Mouse (Mus musculus): ENCODE data around the gene Aff3. TPM values are rescaled to one million over a fixed set of nuclear protein-coding genes. Genes with fewer than 3 reads are reported as not detected.

The Aff3 gene
- 9.6 and 13.1 TPM in 2 replicates for polyA plus RNA-seq (2015; fragmentation: Nextera tagmentation; extraction: Ambion mirVana)

DNA sequence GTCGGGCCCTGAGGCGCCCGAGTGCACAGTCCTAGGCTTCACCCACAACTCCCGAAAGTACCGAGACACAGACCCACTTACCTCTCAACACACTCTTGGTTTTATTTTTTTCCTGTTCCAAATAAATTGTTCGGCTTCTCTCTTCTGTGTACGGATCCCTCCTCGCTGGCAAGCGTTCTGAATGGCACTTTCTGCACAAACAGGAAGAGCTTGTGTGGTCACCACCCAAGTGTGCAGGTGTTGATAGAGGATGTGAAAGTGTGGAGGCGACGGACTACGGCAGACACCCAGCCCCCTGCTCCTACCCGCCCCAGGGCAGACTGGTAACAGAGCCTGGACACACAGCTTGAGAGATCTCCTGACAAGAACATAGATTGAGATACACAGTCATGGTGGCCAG, at the start of gene Aff3:
Gene Aff3 (minus strand): TSS at position 179 of the 400 bp plus-strand sequence.
- Histone ChIP-seq H3K4me2 (ENCODE audit: low read length) (no peak within 1 kb of the TSS), H3K9me3 (replicated peaks; ENCODE audit: control insufficient read depth, low read length, poor library complexity, severe bottlenecking) (no peaks in the 10 kb centered on the region), H3K4me3 (ENCODE audit: low read depth, low read length) (no peak within 1 kb of the TSS), H3K4me1 (ENCODE audit: control insufficient read depth, insufficient read depth, low read length) (no peaks in the 10 kb centered on the region), H3K36me3 (ENCODE audit: control insufficient read depth, insufficient read depth, low read length) (no peaks in the 10 kb centered on the region), H3K9ac (ENCODE audit: low read depth, low read length) (no peak within 1 kb of the TSS), H3K27me3 (ENCODE audit: control insufficient read depth, insufficient read depth, low read depth, low read length) (no peaks in the 10 kb centered on the region), H3K27ac (ENCODE audit: low read length) (no peak within 1 kb of the TSS)
- 91% methylated on average over 13 of the region's 13 CpGs for WGBS
- ATAC-seq = no peak

DNA sequence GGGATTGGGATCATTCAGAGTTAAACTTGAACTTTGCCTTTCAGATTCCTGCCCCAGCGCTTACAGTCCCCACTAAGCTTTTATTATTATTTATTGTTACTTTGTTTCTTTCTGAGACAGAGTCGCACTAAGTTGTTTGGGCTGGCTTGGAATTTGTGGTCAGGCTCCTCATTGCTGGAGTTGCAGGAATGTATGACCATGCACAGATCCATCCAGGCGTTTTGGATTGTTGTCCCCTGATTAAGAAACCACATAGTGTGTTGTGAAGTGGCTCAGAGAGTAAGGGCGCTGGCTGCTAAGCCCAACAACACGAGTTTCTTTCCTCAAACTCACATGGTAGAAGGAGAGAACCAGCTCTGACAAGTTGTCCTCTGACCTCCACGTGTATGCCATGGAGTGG, 35.9 kb upstream of the Aff3 start:
- Histone ChIP-seq H3K4me3 (ENCODE audit: low read depth, low read length) (no peak overlapping the region), H3K9ac (ENCODE audit: low read depth, low read length) (no peak overlapping the region), H3K36me3 (ENCODE audit: control insufficient read depth, insufficient read depth, low read length) (no peaks in the 10 kb centered on the region), H3K4me2 (ENCODE audit: low read length) (no peak overlapping the region), H3K4me1 (ENCODE audit: control insufficient read depth, insufficient read depth, low read length) (no peaks in the 10 kb centered on the region), H3K27me3 (ENCODE audit: control insufficient read depth, insufficient read depth, low read depth, low read length) (no peaks in the 10 kb centered on the region), H3K27ac (ENCODE audit: low read length) (no peak overlapping the region), H3K9me3 (replicated peaks; ENCODE audit: control insufficient read depth, low read length, poor library complexity, severe bottlenecking) (no peaks in the 10 kb centered on the region)
- ATAC-seq = no peak
- whole genome bisulfite sequencing = 68% methylated on average over 6 of the region's 6 CpGs

GRCm38 (mm10) chr1:38699244-38699643, 34.5 kb upstream of the Aff3 start:
- H3K27me3 ChIP-seq (ENCODE audit: control insufficient read depth, insufficient read depth, low read depth, low read length) = no peaks in the 10 kb centered on the region
- no peak overlapping the region for H3K4me3 ChIP-seq (ENCODE audit: low read depth, low read length)
- H3K9ac ChIP-seq (ENCODE audit: low read depth, low read length) = no peak overlapping the region
- H3K9me3 ChIP-seq (replicated peaks; ENCODE audit: control insufficient read depth, low read length, poor library complexity, severe bottlenecking) = no peaks in the 10 kb centered on the region
- ATAC-seq = no peak
- no peaks in the 10 kb centered on the region for H3K36me3 ChIP-seq (ENCODE audit: control insufficient read depth, insufficient read depth, low read length)
- H3K27ac ChIP-seq (ENCODE audit: low read length) = no peak overlapping the region
- H3K4me1 ChIP-seq (ENCODE audit: control insufficient read depth, insufficient read depth, low read length) = no peaks in the 10 kb centered on the region
- H3K4me2 ChIP-seq (ENCODE audit: low read length) = no peak overlapping the region
- WGBS = 94% methylated on average over 10 of the region's 10 CpGs

DNA sequence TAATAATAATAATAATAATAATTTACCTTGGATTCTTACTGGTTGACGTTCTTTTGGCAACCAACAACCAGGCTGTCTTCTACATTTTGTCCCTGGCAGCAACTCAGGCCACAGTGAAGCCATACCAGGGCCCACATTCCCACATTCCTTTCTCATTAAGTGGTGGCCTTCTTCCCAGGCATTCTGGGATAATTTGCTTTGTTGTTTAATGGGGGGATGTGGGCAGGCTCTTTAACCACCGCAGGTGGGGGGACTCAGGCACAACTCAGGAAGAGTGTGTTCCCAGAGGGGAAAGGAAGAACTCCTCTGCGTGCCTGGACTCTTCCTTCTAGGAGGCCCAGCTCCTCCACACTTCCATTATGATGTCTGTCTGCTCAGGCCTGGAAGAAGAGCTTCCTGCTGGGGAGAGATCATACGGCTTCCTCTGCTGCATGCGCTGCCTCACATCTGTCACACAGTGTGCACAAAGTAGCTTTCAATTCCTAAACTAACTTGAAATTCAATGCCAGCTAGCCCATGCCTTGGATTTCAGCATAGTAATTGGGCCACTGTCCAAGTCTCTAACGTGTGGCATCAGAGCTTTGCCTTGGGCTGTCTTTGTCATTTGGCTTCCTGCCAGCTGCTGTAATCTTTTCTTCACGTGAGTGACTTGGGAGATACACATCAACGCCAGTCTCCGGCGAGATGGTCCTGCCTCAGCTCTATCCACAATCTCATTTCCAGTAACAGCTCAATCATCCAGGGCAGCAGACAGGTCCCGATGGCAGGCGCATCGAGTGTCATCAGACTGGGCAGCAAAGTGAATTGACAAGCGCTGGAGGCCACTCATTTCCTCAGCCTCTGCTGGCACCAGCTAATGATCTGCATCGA, 31.3 kb upstream of the Aff3 start:
- no peaks in the 10 kb centered on the region for H3K27me3 ChIP-seq (ENCODE audit: control insufficient read depth, insufficient read depth, low read depth, low read length)
- 46% methylated on average over 15 of the region's 15 CpGs for WGBS
- no peaks in the 10 kb centered on the region for H3K36me3 ChIP-seq (ENCODE audit: control insufficient read depth, insufficient read depth, low read length)
- H3K9ac ChIP-seq (ENCODE audit: low read depth, low read length) = no peak overlapping the region
- no peak overlapping the region for H3K4me3 ChIP-seq (ENCODE audit: low read depth, low read length)
- peak; percentile 80 for ATAC-seq
- no peak overlapping the region for H3K4me2 ChIP-seq (ENCODE audit: low read length)
- no peaks in the 10 kb centered on the region for H3K4me1 ChIP-seq (ENCODE audit: control insufficient read depth, insufficient read depth, low read length)
- H3K27ac ChIP-seq (ENCODE audit: low read length) = 0 out of 2 replicates have a peak overlapping the region, but pooled peaks have one; percentile 24
- no peaks in the 10 kb centered on the region for H3K9me3 ChIP-seq (replicated peaks; ENCODE audit: control insufficient read depth, low read length, poor library complexity, severe bottlenecking)

DNA sequence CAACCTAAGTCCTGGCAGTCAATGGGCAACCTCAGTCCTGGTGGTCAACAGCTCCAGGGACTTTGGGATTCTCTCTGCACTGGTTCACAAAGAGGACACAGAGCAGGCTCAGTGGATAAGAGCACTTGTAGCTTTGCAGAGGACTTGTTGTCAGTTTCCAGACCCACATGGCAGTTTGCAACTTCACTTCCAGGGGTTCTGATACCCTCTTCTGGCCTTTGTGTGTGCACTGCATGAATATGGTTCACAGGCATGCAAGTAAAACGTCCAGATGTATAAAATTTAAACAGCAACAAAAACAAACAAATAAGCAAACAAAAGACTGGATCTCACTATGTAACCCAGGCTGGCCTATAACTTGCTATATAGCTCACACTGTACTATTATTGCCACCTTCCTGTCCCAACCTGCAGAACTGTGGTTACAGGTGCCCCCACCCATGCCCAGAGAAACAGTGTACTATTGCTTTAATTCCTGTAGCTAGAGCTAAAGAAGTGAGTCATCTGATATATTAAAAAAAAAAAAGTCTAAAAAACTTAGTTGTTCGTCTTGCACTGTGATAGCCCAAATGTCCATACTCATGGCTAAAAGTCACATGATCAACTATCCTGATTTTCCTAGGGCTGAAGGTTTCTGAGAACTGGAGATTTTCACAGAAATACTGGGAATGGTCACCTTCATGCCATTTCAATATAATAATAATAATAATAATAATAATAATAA, 30.5 kb upstream of the Aff3 start:
- Histone ChIP-seq H3K9ac (ENCODE audit: low read depth, low read length) (no peak overlapping the region), H3K27ac (ENCODE audit: low read length) (no peak overlapping the region), H3K36me3 (ENCODE audit: control insufficient read depth, insufficient read depth, low read length) (no peaks in the 10 kb centered on the region), H3K4me1 (ENCODE audit: control insufficient read depth, insufficient read depth, low read length) (no peaks in the 10 kb centered on the region), H3K4me2 (ENCODE audit: low read length) (no peak overlapping the region), H3K4me3 (ENCODE audit: low read depth, low read length) (no peak overlapping the region), H3K9me3 (replicated peaks; ENCODE audit: control insufficient read depth, low read length, poor library complexity, severe bottlenecking) (no peaks in the 10 kb centered on the region), H3K27me3 (ENCODE audit: control insufficient read depth, insufficient read depth, low read depth, low read length) (no peaks in the 10 kb centered on the region)
- no peak for ATAC-seq
- WGBS = 83% methylated on average over 2 of the region's 2 CpGs

- Histone ChIP-seq H3K9ac (ENCODE audit: low read depth, low read length) (no peak overlapping the region), H3K4me2 (ENCODE audit: low read length) (no peak overlapping the region), H3K4me3 (ENCODE audit: low read depth, low read length) (no peak overlapping the region), H3K36me3 (ENCODE audit: control insufficient read depth, insufficient read depth, low read length) (no peaks in the 10 kb centered on the region), H3K9me3 (replicated peaks; ENCODE audit: control insufficient read depth, low read length, poor library complexity, severe bottlenecking) (no peaks in the 10 kb centered on the region), H3K27ac (ENCODE audit: low read length) (no peak overlapping the region), H3K27me3 (ENCODE audit: control insufficient read depth, insufficient read depth, low read depth, low read length) (no peaks in the 10 kb centered on the region), H3K4me1 (ENCODE audit: control insufficient read depth, insufficient read depth, low read length) (no peaks in the 10 kb centered on the region)
- WGBS = 70% methylated on average over 5 of the region's 5 CpGs
- ATAC-seq = no peak
Measured at GRCm38 (mm10) chr1:38694142-38694541, 29.4 kb upstream of the Aff3 start.

- H3K4me2 ChIP-seq (ENCODE audit: low read length) = no peak overlapping the region
- no peaks in the 10 kb centered on the region for H3K27me3 ChIP-seq (ENCODE audit: control insufficient read depth, insufficient read depth, low read depth, low read length)
- ATAC-seq = no peak
- no peak overlapping the region for H3K9ac ChIP-seq (ENCODE audit: low read depth, low read length)
- H3K36me3 ChIP-seq (ENCODE audit: control insufficient read depth, insufficient read depth, low read length) = no peaks in the 10 kb centered on the region
- H3K27ac ChIP-seq (ENCODE audit: low read length) = no peak overlapping the region
- no peaks in the 10 kb centered on the region for H3K4me1 ChIP-seq (ENCODE audit: control insufficient read depth, insufficient read depth, low read length)
- no peaks in the 10 kb centered on the region for H3K9me3 ChIP-seq (replicated peaks; ENCODE audit: control insufficient read depth, low read length, poor library complexity, severe bottlenecking)
- H3K4me3 ChIP-seq (ENCODE audit: low read depth, low read length) = no peak overlapping the region
- 90% methylated on average over 6 of the region's 6 CpGs for WGBS
Measured at GRCm38 (mm10) chr1:38690471-38690870, 25.7 kb upstream of the Aff3 start.

DNA sequence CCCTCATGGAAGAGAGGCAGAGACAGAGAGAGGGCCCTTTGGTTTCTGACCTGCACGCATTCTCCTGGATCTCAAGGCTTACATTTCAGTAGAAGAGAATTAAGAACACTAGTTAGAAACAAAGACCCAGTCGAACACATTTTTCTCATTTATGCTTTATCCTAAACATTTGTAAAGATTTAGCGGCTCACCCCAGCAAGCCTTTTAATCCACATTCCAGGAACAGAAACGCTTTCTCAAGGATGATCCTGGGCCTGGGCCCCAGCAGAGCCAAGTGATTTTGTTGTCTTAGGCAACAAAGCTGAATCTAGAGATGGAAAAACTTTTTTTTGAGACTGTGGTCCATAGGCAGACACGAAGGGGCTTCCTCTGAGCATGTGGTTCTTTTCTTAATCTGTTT, 23.5 kb upstream of the Aff3 start:
- no peaks in the 10 kb centered on the region for H3K9me3 ChIP-seq (replicated peaks; ENCODE audit: control insufficient read depth, low read length, poor library complexity, severe bottlenecking)
- H3K4me3 ChIP-seq (ENCODE audit: low read depth, low read length) = no peak overlapping the region
- no peak overlapping the region for H3K27ac ChIP-seq (ENCODE audit: low read length)
- H3K4me1 ChIP-seq (ENCODE audit: control insufficient read depth, insufficient read depth, low read length) = no peaks in the 10 kb centered on the region
- no peaks in the 10 kb centered on the region for H3K36me3 ChIP-seq (ENCODE audit: control insufficient read depth, insufficient read depth, low read length)
- no peak overlapping the region for H3K9ac ChIP-seq (ENCODE audit: low read depth, low read length)
- 38% methylated on average over 5 of the region's 5 CpGs for WGBS
- no peaks in the 10 kb centered on the region for H3K27me3 ChIP-seq (ENCODE audit: control insufficient read depth, insufficient read depth, low read depth, low read length)
- H3K4me2 ChIP-seq (ENCODE audit: low read length) = no peak overlapping the region
- no peak for ATAC-seq

GRCm38 (mm10) chr1:38685706-38686105, 21.0 kb upstream of the Aff3 start:
- H3K27me3 ChIP-seq (ENCODE audit: control insufficient read depth, insufficient read depth, low read depth, low read length) = no peaks in the 10 kb centered on the region
- no peaks in the 10 kb centered on the region for H3K36me3 ChIP-seq (ENCODE audit: control insufficient read depth, insufficient read depth, low read length)
- no peak overlapping the region for H3K4me2 ChIP-seq (ENCODE audit: low read length)
- ATAC-seq = no peak
- H3K9me3 ChIP-seq (replicated peaks; ENCODE audit: control insufficient read depth, low read length, poor library complexity, severe bottlenecking) = no peaks in the 10 kb centered on the region
- H3K4me1 ChIP-seq (ENCODE audit: control insufficient read depth, insufficient read depth, low read length) = no peaks in the 10 kb centered on the region
- 91% methylated on average over 5 of the region's 5 CpGs for WGBS
- no peak overlapping the region for H3K4me3 ChIP-seq (ENCODE audit: low read depth, low read length)
- H3K9ac ChIP-seq (ENCODE audit: low read depth, low read length) = no peak overlapping the region
- no peak overlapping the region for H3K27ac ChIP-seq (ENCODE audit: low read length)

All from midbrain, embryonic 16.5 days (tissue).